Mouse (Mus musculus) E14TG2a.4 (cell line): ENCODE measurements around the gene Gm21921.
"Not testable (repeated sequence)": the region's sequence is repeated elsewhere in the genome, so short reads cannot be mapped to it uniquely, and the experiment has no call there.

Experiments used
- H3K27me3 ChIP-seq: 2 replicates; pipeline ENCODE4 v1.6.1; 2014; ENCODE audit warnings: low read length, control low read depth; ENCODE audit not compliant: insufficient read depth
- H3K36me3 ChIP-seq: 2 replicates; pipeline ENCODE4 v1.6.1; 2014; ENCODE audit warnings: low read length, control low read depth; ENCODE audit not compliant: insufficient read depth
- H3K4me1 ChIP-seq: replicated peaks from 2 replicates; pipeline ENCODE4 v1.6.1; 2014; ENCODE audit warnings: low read depth, low read length, control low read depth
- H3K4me3 ChIP-seq: replicated peaks from 2 replicates; pipeline ENCODE4 v1.5.1; 2014; ENCODE audit warnings: mild to moderate bottlenecking, low read length
- H3K9me3 ChIP-seq: 2 replicates; pipeline ENCODE4 v1.6.1; 2014; ENCODE audit warnings: low read length, control low read depth

Gene Gm21921

DNA sequence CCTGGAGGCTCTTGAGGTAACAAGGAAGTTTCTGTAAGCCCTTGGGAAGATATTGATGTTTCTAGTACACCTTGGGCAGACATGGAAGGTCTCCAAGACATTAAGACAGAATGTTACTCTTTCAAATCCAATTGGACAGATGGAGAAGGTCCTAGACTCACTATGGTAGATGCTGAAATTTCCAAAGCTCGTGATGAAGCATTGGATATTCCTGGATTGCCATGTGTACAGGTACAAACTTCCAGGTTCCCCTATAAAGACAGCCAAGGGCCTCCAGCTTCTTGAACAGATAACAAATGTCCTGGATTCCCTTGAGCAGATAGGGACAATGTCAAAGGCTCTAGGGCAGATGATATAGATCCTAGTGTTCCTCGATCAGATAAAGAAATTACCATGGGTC, at the start of gene Gm21921:
Gm21921 (minus strand) TSS at position 101 of the 400 bp plus-strand sequence.
- H3K27me3 ChIP-seq, H3K4me3 ChIP-seq, H3K36me3 ChIP-seq, H3K9me3 ChIP-seq, H3K4me1 ChIP-seq: not testable (repeated sequence)
